Mouse (Mus musculus) left cerebral cortex, postnatal 36 days (tissue): ENCODE results near the gene Fam120a. TPM values are rescaled to one million over a fixed set of nuclear protein-coding genes. Genes with fewer than 3 reads are reported as not detected.

ENCODE experiments used
- DNase-seq, 2 experiments: peaks; one replicate each; pipeline ENCODE4 v3.0.0; 2021 to 2022; ENCODE audit warnings: low spot score in 2 of 2, mixed read lengths in 1 of 2
- intact Hi-C: fragments of 180-260 bp; cut with DNase I; formaldehyde crosslinking; loops from one replicate; pipeline ENCODE4 v1.15.1; 2025
- total RNA-seq, 2 experiments: library from RNA; stranded (reverse); gene quantifications; 2 replicates each; pipeline ENCODE4 v1.2.3; 2021

Fam120a gene
- total RNA-seq, 2 experiments from 2014 or later: 105 to 119 TPM

DNA sequence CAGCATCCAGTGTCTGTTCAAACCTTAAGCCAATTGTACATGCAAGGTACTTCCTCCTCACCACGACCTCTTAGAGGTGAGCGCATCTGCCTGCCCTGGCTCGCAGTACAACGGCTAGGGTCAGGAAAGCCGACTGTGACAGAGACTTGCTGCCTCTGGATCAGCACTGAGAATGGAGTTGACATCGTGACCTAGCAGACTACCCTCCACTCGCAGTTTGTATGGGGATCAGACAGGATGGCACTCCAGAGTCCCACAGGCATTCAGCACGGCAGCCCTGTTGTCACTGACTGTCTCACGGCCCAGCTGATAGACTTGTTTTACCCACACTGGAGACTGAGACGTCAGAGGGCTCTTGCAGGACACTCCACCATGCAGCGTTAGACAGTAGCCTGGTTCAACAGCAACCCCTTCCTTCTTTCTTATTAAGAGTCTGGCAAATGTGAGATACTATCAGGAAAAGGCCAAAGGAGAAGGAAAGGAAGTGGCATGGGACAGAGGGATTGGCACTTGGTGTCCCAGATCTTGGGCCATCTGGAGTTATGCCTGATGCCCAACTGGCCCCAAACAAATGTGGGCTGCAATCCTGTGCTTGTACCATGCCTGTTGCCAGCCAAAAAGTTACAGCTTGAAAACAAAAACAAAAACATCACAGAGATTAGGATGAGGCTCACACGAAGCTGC is 103.0 kb downstream of the Fam120a start:
- no peak for DNase-seq
- intact Hi-C loops: no loop called here

DNA sequence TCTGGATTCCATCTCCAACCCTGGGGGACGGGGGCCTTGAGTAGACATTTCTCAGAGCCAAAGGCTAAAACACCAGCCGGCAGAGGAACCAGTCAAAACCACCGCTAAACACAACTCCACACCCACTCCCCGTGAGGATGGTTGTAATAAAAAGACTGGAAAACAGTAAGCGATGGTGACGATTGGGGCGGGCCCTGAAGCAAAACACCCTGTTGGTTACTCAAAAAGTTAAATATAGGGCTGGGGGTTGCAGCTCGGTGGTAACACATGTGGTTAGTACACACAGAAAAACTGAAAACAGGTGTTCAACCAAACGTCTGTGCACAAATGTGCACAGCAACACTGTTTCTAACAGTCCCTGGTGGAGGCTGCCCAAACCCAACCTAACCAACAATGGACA is 104.3 kb downstream of the Fam120a start:
- DNase-seq: no peak
- intact Hi-C loops: no loop called here

DNA sequence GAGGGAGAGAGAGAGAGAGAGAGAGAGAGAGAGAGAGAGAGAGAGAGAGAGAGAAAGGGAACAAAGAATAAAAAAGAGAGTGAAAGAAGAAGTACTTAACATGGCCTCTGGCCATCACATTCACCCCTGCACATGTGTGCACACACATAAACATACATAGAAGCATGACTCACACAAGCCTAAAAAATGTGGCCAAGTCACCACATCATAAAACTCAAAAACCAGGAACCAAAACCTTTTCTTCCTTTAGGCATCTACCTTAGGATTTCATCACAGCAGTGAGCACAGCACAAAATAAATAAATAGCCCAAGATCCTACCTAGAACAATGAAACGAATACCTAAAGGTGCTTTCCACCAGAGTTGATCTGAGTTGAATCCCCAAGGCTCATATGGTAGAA is 105.9 kb downstream of the Fam120a start:
- intact Hi-C loops: no loop called here
- no peak for DNase-seq

DNA sequence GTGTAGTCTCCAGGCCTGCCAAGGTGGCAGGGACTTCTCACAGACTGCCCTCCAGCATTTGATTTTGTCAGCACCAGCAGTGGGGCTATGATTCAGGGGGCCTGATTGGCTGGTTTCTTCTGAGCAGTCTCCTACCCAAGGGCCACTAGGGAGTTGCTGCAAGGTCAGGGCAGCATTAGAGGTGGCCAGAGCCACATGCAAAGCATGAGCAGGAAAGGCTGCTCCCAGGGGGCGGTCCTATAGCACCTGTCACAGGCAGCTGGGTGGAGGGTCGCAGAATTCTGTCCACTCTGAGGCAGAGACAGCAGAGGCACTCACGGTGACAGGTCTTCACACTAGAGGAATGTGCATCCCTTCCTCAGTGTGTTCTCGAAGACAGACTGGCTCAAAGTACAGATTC is 109.0 kb downstream of the Fam120a start:
- intact Hi-C loops: no loop called here
- no peak for DNase-seq

DNA sequence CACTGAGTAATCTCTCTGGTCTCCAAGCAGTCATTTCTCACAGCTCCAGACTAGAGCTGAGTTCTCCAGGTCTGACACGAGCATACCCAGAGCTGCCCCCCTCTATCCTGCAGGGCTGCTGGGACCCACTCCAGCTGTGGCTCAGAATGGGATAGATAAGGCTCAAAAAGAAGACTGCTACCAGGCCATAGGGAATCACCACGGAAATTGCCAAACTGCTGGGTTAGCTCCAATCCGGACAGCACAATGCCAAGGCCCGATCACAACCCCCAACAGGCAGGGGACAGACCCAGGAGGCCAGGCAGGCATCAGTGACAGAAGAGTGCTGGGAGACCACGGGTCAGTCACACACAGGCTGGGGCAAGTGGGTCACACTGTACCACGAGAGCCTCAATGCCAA is 109.8 kb downstream of the Fam120a start:
- intact Hi-C loops: no loop called here
- no peak for DNase-seq

DNA sequence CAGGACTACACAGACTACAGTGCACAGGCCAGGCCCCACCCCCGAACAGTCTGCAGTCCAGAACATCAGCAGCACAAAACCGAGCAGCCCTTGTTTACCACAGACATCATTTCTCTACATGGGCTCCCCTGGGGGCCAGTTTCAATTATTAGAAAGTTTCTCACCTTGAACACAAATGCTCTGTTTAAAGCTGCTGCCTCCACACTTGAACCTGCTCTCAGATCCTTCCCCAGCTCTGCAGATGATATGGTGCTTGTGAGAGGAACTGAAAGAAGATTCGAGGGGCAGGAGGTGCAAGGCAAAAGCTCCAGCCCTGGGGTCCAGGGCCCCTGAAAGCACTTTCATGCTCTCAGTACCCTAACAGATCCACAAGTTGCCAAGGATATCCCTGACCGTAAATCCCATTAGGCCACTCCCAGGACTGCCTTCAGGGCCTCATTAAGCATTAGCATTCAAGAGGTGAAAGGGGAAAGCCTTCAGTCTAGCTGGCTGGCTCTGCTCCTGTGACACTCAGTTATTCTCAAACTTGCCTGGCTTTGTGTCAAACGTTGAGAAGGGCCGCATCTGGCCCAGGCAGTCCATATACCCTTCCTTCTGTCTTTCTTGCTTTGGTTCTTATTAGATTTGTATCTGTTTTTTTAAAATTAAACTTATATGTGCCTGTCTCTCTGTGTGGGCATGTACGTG is 110.4 kb downstream of the Fam120a start:
- no peak for DNase-seq
- intact Hi-C loops: no loop called here

DNA sequence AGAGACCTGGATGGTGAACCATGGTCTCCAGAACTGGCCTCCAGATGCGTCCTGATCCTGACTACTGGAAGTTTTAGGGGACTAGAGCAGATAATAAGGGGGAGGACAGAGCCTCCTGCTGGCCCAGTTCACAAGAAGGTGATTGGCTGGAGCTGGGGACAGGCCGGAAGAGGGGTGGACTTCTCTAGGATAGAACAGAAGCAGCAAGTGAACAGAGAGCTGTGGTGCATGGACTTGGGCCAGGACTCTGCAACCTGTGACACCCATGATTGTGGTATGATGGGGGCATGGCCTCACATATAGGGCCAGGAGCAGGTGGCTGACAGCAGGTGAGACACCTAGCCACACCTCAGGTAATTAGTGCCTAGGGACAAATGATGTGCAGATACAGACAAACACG is 113.9 kb downstream of the Fam120a start:
- intact Hi-C loops: no loop called here
- no peak for DNase-seq

DNA sequence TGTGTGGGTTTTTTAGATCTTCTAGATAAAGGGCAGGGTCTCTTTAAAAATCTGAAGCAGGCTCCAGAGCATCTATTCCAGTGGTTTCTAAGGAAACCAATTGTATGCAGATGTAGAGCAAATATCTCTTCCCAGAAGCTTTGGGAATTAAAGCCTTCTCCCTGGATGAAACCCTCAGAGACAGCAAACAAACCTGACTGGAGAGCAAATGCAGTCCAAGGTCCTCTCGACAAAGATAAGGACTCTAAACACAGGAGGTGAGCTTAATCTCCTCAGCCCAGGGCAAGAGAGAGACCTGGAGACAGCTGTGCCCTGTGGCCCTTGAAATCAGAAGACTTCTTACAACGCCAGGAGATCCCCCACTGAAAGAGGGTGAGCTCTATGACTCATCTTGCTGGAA is 114.3 kb downstream of the Fam120a start:
- intact Hi-C loops: no loop called here
- DNase-seq: no peak

DNA sequence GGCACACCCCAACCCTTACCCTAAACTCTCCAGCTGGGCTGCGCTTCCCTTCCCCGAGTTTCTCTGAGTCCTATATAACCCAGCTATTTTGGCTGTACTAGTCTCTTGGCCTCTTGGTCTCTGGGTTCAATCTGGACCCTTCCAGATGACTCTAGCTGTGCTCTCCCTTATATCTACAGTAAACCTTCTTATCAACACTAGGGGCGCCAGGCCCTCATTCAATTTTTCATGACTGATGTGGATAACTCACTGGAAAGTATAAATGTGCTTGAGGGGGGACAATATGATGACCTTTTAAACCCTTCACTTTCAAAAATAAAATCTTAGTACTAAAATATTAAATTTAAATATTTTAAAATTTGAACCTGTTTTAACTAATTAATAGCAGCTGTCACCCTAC is 115.0 kb downstream of the Fam120a start:
- intact Hi-C loops: no loop called here
- DNase-seq: no peak

DNA sequence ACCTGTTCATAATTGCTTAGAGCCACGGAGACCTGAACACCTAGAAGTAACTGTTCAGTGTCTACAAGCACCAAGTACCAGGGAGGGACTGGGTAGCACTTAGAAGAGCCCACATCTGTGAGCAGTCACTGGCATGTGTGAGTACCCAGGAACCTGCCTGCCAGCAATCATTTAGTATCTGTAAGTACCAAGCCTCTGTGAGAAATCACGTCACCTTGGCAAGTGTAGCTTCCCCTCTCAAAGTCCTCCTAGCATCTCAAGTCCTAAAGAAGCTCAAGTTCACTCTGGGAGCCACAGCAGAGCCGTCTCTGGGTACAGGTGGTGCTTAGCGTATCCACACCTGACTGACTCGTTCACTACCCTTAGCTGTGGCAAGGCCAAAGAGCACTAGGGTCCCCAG is 116.1 kb downstream of the Fam120a start:
- intact Hi-C loops: no loop called here
- DNase-seq: no peak

DNA sequence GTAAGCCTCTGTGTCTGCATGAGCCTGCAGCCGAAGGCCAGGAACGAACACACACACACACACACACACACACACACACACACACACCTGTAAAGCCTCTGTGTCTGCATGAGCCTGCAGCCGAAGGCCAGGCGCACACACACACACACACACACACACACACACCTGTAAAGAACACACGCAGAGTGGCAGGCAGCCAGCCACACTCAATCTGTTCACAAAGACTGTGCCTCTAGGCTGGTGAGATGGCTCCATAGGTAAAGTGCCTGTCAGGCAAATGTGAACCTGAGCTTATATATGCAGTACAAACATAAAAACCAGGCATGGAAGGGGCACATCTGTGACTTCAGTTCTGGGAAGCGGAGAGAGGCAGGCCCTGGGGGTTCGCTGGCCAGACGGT is 117.0 kb downstream of the Fam120a start:
- no peak for DNase-seq
- intact Hi-C loops: no loop called here

DNA sequence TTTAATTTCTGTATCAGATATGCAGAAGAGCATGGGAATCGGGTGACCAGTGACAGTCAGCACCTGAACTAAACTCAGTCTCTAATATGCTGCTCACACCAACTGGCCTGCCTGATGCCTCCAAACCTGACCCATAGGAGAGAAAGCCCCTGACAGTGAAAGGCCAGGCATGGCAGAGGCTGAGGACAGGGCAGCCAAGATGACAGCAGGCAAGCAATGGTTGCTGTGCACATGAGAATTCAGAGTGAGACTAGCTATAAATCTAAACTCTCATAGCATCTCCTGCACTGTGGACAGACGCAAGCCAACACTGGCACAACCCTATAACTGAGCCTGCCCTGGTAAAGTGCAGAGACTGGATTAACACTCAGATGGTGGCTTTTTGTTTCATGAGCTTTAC is 117.5 kb downstream of the Fam120a start:
- DNase-seq: no peak
- intact Hi-C loops: no loop called here

DNA sequence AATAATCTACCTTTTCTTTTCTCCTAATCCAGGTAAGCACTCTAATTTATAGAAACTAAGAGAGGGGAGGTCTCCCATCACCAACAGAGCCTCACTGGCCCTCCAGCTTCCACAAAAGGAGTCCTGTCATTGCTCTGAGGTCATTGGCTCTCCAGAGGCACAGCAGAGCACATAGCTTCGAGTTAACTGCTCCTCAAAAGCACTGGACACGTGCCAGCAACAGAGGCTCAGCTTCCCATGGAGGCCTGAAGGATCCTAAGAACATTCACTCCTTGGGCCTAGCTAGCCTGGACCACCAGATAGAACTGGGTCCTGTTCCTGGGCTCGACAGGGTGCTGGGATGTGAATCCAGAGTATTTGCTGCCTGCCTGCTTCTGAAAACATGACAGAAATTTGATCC is 118.7 kb downstream of the Fam120a start:
- intact Hi-C loops: no loop called here
- DNase-seq: no peak

DNA sequence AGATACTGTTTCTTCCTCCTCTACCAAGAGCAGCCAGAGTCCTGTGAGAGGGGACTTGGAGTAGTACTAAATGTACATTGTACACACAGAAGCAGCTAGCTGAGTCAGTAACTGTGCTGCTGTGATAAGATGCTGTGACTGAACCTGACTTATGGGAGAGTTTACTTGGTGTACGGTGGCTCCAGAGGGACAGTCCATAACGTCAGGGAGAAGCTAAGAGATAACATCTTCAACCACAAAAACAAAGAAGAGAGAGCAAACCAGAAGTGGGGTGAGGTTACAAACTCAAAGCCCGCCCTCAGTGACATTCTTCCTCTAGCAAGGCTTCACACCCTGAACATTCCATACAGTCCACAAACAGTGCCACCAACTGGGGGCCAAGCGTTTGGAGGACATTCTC is 122.5 kb downstream of the Fam120a start:
- DNase-seq: no peak
- intact Hi-C loops: no loop called here

DNA sequence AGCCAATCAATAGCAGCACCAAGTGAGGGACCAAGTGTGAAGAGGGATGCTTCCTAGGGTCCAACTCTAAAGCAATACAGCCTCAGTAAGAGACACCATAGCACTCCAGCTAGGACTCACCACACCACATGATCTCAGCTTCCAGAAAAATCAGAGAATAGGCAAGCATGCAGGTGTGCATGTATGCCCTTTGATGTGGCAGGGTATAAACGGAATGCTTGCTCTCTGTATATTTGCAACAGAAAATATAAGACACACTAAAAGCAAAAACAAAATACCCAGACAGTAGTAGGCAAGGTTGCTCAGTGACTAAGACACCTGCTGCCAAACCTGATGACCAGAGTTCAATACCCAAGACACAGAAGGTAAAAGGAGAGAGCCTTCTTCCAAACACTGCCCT is 124.3 kb downstream of the Fam120a start:
- intact Hi-C loops: no loop called here
- DNase-seq: no peak

DNA sequence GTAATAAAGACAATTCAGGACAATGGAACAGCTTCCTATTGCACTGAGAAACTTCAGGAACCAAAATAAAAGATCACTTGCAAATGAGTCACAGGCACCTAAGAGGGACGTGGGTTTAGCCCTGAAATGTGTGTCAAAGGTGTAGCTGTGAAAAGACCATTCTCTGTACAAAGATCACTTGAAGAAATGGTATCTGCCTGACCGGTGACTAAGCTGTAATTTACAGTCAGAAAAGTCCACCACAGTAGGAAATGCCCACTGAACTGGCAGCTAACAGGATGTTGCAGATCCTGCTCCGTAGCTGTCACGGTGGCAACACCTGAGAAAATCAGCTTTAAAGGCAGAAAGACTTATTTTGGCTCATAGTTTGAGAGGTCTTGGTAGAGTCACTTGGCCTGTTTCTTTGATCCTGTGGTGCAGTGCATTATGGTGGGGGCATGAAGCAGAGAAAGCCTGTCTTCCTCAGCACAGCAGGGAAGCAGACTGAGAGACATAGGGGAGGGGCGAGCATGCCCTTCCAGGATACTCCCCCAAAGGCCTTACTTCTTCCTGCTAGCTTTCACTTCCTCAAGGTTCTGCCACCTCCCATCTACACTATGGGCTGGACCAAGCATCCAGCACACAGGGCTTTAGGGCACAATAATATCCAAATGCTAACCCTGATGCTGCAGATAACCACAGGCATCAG is 125.8 kb downstream of the Fam120a start:
- intact Hi-C loops: no loop called here
- DNase-seq: no peak

DNA sequence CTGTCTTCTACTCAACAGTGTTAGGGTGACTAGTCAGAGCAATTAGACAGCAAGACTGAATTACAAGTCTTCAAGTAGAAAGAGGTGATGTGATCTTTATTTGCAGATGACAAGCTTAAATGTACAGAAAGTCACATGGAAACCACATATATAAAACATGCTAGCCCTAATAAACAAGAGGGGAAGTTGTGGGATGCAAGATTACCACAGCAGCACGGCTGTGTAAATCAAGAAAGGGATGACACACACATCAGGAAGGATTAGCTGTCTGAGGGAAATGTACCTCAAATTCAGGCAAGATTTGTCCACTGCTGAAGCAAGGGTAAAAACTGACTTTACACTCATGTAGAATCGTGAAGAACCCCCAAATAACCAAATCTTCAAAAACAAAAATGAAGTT is 129.5 kb downstream of the Fam120a start:
- intact Hi-C loops: no loop called here
- no peak for DNase-seq

DNA sequence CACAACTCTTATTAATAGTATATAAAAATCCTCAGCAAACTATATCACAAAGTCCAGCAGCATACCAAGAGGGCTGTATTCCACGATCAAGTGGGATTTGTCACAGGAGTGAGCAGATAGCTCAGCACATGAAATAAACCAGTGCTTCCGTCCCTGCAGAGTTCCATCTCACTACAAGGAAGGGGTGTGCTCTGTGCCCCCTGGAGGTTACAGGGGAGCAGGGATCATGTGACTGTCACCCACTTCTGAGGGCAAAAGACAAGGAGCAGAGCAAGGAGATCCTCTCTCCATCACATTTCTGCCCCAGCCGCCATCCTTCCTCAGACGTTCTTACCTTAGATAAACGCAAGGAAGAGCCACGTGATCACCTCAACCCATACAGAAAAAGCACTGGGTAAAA is 130.3 kb downstream of the Fam120a start:
- DNase-seq: no peak

DNA sequence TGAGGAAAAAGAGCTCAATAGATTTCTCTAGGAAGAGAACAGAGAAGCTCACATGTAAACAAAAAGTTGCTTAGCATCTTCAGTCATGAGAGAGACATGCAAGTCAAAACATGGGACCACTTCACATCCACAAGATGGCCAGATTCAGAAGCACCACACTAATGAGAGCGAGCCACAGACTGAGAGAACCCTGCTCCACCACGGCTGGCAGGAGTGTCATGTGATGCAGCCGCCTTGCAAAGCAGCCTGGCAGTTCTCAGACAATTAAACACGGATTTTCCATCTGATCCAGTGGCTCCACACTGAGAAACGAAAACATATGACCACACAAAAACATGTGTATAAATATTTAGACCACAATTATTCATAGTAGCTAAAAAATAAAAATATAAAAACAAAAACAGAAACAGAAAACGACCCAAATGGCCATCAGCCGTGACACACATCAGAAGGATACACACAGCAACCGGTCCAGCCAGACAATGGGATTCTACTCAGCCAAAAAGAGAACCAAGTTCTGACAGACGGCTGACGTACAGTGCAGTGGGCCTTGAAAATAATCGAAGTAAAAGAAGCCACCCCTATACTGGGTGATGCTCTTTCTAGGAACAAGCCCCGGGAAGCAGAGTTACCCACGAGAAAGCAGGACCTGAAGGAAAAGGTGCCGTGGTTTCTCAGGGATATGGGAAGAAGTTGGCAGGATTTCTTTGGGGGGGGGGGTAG is 137.1 kb downstream of the Fam120a start:
- intact Hi-C loops: no loop called here
- DNase-seq: no peak

More for the DNA sequence above, 130.3 kb downstream of the Fam120a start:
- intact Hi-C loops: no loop called here

DNA sequence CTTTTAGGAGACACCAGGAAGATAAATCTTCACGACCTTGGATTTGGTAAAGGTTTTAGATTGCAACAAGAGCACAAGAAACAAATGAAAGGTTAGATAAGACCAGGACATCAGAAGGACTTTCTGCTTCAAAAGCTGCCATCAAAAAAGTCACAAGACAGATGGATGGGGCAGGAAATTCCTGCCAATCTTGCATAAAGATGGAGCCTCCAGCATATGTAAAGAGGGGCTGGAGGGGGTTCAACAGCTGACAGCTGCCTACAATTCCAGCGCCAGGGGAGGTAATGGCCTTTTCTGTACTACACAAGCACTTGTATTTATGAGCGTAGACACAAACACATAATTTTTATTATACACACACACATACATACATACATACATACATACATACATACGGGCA is 138.0 kb downstream of the Fam120a start:
- no peak for DNase-seq
- intact Hi-C loops: no loop called here
